Mouse (Mus musculus) kidney, postnatal 0 days (tissue): ENCODE data around the gene Setd7. TPM values are rescaled to one million over a fixed set of nuclear protein-coding genes. Genes with fewer than 3 reads are reported as not detected.
A peak's percentile ranks its signal among the peaks of the same experiment; 100 is the strongest.

Experiments used
- ATAC-seq: fragments of 200-750 bp; cut with Nextera tagmentation; replicated peaks from 2 replicates; pipeline ENCODE4 v1.8.0; 2017; ENCODE audit warnings: low read depth, moderate number of reproducible peaks, moderate TSS enrichment, moderate library complexity; ENCODE audit not compliant: low FRiP score
- DNase-seq: peaks from one replicate; pipeline ENCODE4 v3.0.0-alpha.2; 2016; ENCODE audit warnings: low spot score
- H3K27ac ChIP-seq: fragments of 300-500 bp; sonication (generic); 2 replicates; pipeline ENCODE4 v1.5.1; 2014; ENCODE audit warnings: mild to moderate bottlenecking
- H3K27me3 ChIP-seq: fragments of 300-500 bp; sonication (generic); 2 replicates; pipeline ENCODE4 v1.6.1; 2014; ENCODE audit warnings: low read length, mixed read lengths; ENCODE audit not compliant: insufficient read depth
- H3K36me3 ChIP-seq: fragments of 300-500 bp; sonication (generic); 2 replicates; pipeline ENCODE4 v1.6.1; 2014; ENCODE audit warnings: low read length, mixed read lengths; ENCODE audit not compliant: insufficient read depth
- H3K4me1 ChIP-seq: fragments of 300-500 bp; sonication (generic); replicated peaks from 2 replicates; pipeline ENCODE4 v1.6.1; 2014; ENCODE audit warnings: antibody characterized with exemption, low read length, mixed read lengths; ENCODE audit not compliant: insufficient read depth
- H3K4me2 ChIP-seq: fragments of 300-500 bp; sonication (generic); 2 replicates; pipeline ENCODE4 v1.6.1; 2014; ENCODE audit warnings: mild to moderate bottlenecking, low read length, moderate library complexity, mixed read lengths
- H3K4me3 ChIP-seq: fragments of 300-500 bp; sonication (generic); replicated peaks from 2 replicates; pipeline ENCODE4 v1.5.1; 2014; ENCODE audit warnings: low read depth, low read length
- H3K9ac ChIP-seq: fragments of 300-500 bp; sonication (generic); 2 replicates; pipeline ENCODE4 v1.6.1; 2014; ENCODE audit warnings: low read depth, low read length
- H3K9me3 ChIP-seq: fragments of 300-500 bp; sonication (generic); replicated peaks from 2 replicates; pipeline ENCODE4 v1.6.1; 2016; ENCODE audit warnings: low read length, inconsistent platforms, mixed read lengths
- CTCF ChIP-seq: IDR thresholded peaks from 2 replicates; pipeline ENCODE4 v1.5.1; 2016; ENCODE audit warnings: antibody characterized with exemption, low read depth, mild to moderate bottlenecking, moderate library complexity
- WGBS: fragments of 180-500 bp; shearing (Covaris S2); extraction: QIAGEN DNeasy Blood & Tissue Kit; methylation state at CpG from one replicate; pipeline ENCODE4 v1.1.7; 2014; 5-methylcytosine and 5-hydroxymethylcytosine counted together
- polyA plus RNA-seq: library from polyadenylated mRNA; unstranded; fragments of >200 nt; fragmentation: Nextera tagmentation; extraction: Ambion mirVana; gene quantifications from 2 replicates; pipeline ENCODE4 v1.2.1, GENCODE M21; 2015

Gene Setd7
- 2.0 and 2.4 TPM in 2 replicates for polyA plus RNA-seq

DNA sequence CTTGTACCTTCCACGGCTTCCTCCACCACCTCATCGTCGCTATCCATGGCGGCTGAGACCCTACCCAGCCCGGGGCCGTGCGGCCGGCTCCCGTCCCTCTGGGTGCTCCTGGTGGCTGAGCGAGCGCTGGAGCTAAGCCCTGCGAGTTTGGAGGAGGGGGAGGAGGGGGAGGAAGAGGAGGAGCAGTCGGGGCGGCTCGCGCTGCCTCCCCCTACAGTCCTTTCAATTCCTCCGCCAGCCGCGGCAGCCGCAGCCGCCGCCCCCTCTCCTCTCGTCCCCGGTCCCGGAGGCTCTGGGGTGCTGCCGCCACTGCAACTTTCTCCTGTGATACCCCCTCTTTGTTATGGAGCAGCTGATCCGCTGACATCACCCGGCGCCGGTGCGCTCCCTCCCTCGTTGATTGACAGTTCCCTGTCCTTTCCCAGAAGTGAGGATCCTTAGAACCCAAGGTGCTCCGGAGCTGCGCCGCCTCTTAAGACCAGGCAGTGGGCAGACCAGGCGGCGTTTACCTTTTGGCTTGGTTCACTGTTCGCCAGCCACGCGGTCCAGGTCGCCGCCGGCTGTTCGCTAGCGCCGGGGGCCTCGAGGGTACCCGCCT, at the start of gene Setd7:
Setd7 (minus strand) TSS at position 369 of the 598 bp plus-strand sequence.
- H3K4me1 ChIP-seq, result peaks cover 4% of the 10 kb centered on the region; the same call in 1 of the 2 replicates
- peak within 1 kb of the TSS; percentile 93 for H3K4me2 ChIP-seq
- H3K4me3 ChIP-seq, result peak within 1 kb of the TSS; percentile 82
- H3K27ac ChIP-seq, result peak within 1 kb of the TSS; percentile 95
- DNase-seq (peak; percentile 90), ATAC-seq (peak; percentile 81)
- peak within 1 kb of the TSS; percentile 93 for H3K9ac ChIP-seq
- H3K27me3 ChIP-seq, result no peaks in the 10 kb centered on the region
- 0 out of 2 replicates have a peak, but pooled peaks have one; percentile 33 for TF ChIP-seq CTCF
- H3K9me3 ChIP-seq, result no peaks in the 10 kb centered on the region
- no peaks in the 10 kb centered on the region for H3K36me3 ChIP-seq
- WGBS, result under 1% methylated on average over 47 of the region's 48 CpGs

DNA sequence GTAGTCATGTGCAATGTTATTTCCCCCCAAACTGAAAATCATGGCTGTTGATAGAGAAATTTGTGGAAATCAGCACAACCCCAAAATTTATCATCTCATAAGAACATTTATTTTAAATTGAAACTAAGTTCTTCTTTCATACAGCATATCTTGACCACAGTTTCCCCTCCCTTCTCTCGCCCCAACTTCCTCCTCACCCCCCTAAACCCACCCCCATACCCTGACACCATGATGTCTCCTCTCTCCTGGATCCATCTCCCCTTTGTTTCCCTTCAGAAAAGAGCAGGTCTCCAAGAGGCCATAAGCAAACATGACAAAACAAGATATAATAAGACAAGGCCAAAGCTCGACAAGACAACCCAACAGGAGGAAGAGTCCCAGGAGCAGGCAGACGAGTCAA, 43.8 kb upstream of the Setd7 start:
- no peaks in the 10 kb centered on the region for H3K36me3 ChIP-seq
- no peaks in the 10 kb centered on the region for H3K4me1 ChIP-seq
- TF ChIP-seq CTCF, result no peak
- H3K4me2 ChIP-seq, result no peak overlapping the region
- no peak overlapping the region for H3K9ac ChIP-seq
- H3K9me3 ChIP-seq, result no peaks in the 10 kb centered on the region
- no peak overlapping the region for H3K27ac ChIP-seq
- 68% methylated on average over 3 of the region's 3 CpGs for WGBS
- DNase-seq (no peak), ATAC-seq (no peak)
- no peak overlapping the region for H3K4me3 ChIP-seq
- H3K27me3 ChIP-seq, result no peaks in the 10 kb centered on the region

DNA sequence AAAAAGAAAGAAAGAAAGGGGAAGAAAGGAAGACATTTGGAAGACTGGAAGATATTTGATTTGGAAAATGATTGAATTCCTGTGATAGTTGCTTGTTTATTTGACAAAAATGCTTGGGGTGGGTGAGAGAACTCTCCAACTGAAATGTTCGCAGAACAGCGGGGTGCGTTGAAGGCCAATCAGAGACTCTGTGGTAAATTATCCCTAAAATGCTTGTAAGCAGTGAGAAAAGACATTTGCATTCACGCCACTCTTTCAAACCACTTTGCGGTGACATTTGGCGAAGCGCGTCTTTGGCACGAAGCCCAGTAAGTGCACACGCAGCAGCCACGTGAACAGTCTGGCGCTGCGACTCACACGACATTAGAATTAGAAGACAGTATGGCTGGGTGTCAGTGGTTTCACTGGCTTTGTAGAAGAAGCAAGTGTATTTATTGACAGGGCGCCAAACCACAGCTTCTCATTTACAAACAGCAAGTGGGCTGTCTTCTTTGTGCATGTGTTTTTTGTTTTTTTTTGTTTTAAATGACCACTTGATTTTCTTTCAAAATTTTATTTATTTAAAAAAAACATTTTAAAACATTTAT, 43.1 kb upstream of the Setd7 start:
- Histone ChIP-seq H3K36me3 (no peaks in the 10 kb centered on the region), H3K9me3 (no peaks in the 10 kb centered on the region), H3K4me1 (no peaks in the 10 kb centered on the region), H3K9ac (no peak overlapping the region), H3K4me2 (no peak overlapping the region), H3K4me3 (no peak overlapping the region), H3K27ac (no peak overlapping the region), H3K27me3 (no peaks in the 10 kb centered on the region)
- WGBS, result 73% methylated on average over 15 of the region's 15 CpGs
- DNase-seq, result no peak
- no peak for TF ChIP-seq CTCF
- no peak for ATAC-seq

DNA sequence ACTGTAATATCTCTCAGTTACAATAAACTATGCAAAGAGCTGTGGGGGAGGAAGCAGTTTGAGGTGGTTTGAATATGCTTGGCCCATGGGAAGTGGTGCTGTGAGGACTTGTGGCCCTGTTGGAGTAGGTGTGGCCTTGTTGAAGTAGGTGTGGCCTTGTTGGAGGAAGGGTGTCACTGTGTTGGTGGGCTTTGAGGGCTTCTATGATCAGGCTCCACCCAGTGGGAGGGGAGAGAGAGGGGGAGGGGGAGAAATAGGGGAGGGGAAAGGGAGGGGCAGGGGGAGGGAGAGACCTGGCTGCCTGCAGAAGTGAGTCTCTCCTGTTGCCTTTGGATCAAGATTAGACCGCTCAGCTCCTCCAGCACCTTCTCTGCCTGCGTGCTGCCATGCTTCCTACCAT, 40.8 kb upstream of the Setd7 start:
- H3K36me3 ChIP-seq, result no peaks in the 10 kb centered on the region
- ATAC-seq (no peak), DNase-seq (no peak)
- TF ChIP-seq CTCF, result no peak
- no peaks in the 10 kb centered on the region for H3K4me1 ChIP-seq
- no peaks in the 10 kb centered on the region for H3K27me3 ChIP-seq
- no peak overlapping the region for H3K27ac ChIP-seq
- H3K9ac ChIP-seq, result no peak overlapping the region
- no peak overlapping the region for H3K4me2 ChIP-seq
- no peaks in the 10 kb centered on the region for H3K9me3 ChIP-seq
- WGBS, result 92% methylated on average over 2 of the region's 2 CpGs
- no peak overlapping the region for H3K4me3 ChIP-seq

DNA sequence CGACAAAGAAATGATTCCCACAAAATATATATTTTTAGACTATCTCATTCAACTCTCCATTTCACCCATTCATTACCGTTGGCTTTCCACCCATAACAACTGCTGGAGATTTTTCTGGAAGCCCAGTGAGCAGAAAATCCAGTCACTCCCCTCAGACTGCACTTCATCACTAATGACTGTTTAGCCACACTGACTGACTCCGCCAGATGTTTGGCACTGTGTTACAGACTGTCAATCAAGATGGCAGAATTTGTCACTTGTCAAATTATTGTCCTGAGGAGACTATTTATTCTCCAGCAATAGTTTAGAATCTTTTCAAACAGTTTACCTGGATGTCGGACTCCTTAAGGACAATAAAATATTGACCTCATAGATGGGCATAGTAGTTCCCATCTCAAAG, 40.0 kb upstream of the Setd7 start:
- ATAC-seq, result no peak
- no peaks in the 10 kb centered on the region for H3K4me1 ChIP-seq
- WGBS, result 75% methylated on average over 4 of the region's 4 CpGs
- no peak overlapping the region for H3K9ac ChIP-seq
- no peaks in the 10 kb centered on the region for H3K27me3 ChIP-seq
- DNase-seq, result no peak
- H3K4me3 ChIP-seq, result no peak overlapping the region
- no peak overlapping the region for H3K4me2 ChIP-seq
- no peak for TF ChIP-seq CTCF
- no peak overlapping the region for H3K27ac ChIP-seq
- H3K9me3 ChIP-seq, result no peaks in the 10 kb centered on the region
- no peaks in the 10 kb centered on the region for H3K36me3 ChIP-seq

DNA sequence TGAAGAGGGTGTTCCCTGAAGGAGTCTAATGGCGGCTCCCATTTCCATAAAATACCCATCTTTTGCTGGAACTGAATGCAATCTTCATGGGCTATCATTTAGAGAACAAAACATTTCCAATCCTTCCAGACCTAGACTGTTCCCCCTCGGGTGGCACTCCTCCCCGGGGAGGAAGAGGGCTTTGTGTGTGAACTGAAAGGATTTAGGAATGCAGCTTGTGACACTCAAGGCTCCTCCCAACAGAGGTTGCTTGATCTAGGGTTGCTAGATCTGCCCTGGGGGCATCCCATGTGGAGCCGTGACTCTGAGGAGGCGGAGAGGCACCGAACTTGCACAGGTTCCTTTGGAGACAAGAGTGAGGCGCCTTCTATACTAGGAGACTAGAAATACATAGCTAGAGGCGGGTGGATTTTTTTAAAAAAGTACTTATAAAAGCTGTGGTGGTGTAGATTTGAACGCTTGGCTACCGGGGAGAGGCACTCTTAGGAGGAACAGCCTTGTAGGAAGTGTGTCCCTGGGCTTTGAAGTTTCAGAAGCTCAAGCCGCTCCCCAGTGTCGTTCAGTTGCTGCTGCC, 38.5 kb upstream of the Setd7 start:
- Histone ChIP-seq H3K9me3 (no peaks in the 10 kb centered on the region), H3K4me1 (no peaks in the 10 kb centered on the region), H3K27me3 (no peaks in the 10 kb centered on the region), H3K27ac (no peak overlapping the region), H3K4me2 (no peak overlapping the region), H3K9ac (no peak overlapping the region), H3K36me3 (no peaks in the 10 kb centered on the region), H3K4me3 (no peak overlapping the region)
- DNase-seq, result no peak
- no peak for TF ChIP-seq CTCF
- 80% methylated on average over 12 of the region's 12 CpGs for WGBS
- ATAC-seq, result no peak
